ENCODE assay signal across 8 mouse cellular contexts in the genomic region with DNA sequence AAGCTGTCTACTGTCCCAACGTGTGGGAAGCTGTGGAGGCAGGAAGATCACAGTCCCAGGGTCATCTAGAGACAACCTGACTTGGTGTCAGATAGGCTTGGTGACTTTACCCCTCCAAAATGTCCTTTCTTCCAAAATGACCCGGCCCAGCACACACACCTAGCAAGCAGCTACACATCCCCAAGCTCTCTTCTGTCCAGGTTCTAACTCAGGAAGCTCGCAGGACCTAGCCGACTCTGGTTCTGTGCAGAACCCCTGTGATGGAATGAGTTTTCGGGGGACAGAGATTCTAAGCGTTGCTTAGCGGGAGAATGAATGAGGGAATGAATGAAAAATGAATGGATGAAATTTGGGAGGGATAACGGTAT. TPM values are rescaled to one million over a fixed set of nuclear protein-coding genes. Genes with fewer than 3 reads are reported as not detected.
DNase-seq lines count a peak whose midpoint lies in the region; ATAC-seq and TF ChIP-seq lines count a peak whose summit lies in the region.

No protein-coding gene starts in this region.

- no peak overlapping the region; the same call in 1 of the 2 replicates for H3K27ac ChIP-seq in neural tube, embryonic 11.5 days (ENCODE audit: low read depth, low read length)
- H3K27ac ChIP-seq in limb, embryonic 14.5 days (replicated peaks; ENCODE audit: low read depth, low read length): peak overlapping the region; percentile 88; the same call in 1 of the 2 replicates
- H3K27ac ChIP-seq in stomach, embryonic 16.5 days (ENCODE audit: low read length): peak overlapping the region; percentile 86; the same call in 1 of the 2 replicates

- WGBS in neural tube, embryonic 11.5 days: 20% methylated on average over 8 of the region's 8 CpGs
- 16% methylated on average over 8 of the region's 8 CpGs for WGBS in limb, embryonic 14.5 days
- WGBS in stomach, embryonic 16.5 days: 12% methylated on average over 8 of the region's 8 CpGs

- no peak for TF ChIP-seq POLR2A in limb, embryonic 14.5 days (IDR thresholded peaks at IDR 0.05; ENCODE audit: borderline replicate concordance, extremely low read depth, insufficient read depth, insufficient read length)

- DNase-seq in cerebellum, postnatal 25 days: no peak
- DNase-seq in neural tube, embryonic 11.5 days (ENCODE audit: low spot score): peak; percentile 25
- no peak for DNase-seq in neural tube, embryonic 10.5 days (ENCODE audit: extremely low spot score, low spot score)
- no peak for DNase-seq in limb, embryonic 14.5 days (ENCODE audit: low spot score)
- DNase-seq in cerebellum, adult 8-10 months: no peak
- DNase-seq in kidney, postnatal 10 days: no peak

- no peaks in the 10 kb centered on the region for H3K27me3 ChIP-seq in neural tube, embryonic 11.5 days (ENCODE audit: control insufficient read depth, insufficient read depth, low read length)
- no peaks in the 10 kb centered on the region for H3K27me3 ChIP-seq in limb, embryonic 14.5 days (ENCODE audit: control insufficient read depth, insufficient read depth, low read length)
- H3K27me3 ChIP-seq in stomach, embryonic 16.5 days (ENCODE audit: control insufficient read depth, insufficient read depth, low read length): no peaks in the 10 kb centered on the region

- peak overlapping the region; percentile 97 for H3K4me2 ChIP-seq in neural tube, embryonic 11.5 days (ENCODE audit: low read depth)
- H3K4me2 ChIP-seq in limb, embryonic 14.5 days (replicated peaks; ENCODE audit: low read depth, low read length, severe bottlenecking): peak overlapping the region; percentile 88
- H3K4me2 ChIP-seq in stomach, embryonic 16.5 days (ENCODE audit: low read depth, low read length): peak overlapping the region; percentile 76

- ATAC-seq in cerebellum, adult (ENCODE audit: insufficient number of reproducible peaks, low FRiP score, low TSS enrichment): peak; percentile 29; the same call in 1 of the 2 replicates
- peak; percentile 22 for ATAC-seq in neural tube, embryonic 11.5 days (ENCODE audit: insufficient read depth, low FRiP score, low TSS enrichment)
- ATAC-seq in limb, embryonic 14.5 days (ENCODE audit: low FRiP score, low read depth): peak; percentile 8; the same call in 1 of the 2 replicates
- ATAC-seq in stomach, embryonic 16.5 days (ENCODE audit: insufficient read depth, low FRiP score): 0 out of 2 replicates have a peak, but pooled peaks have one; percentile 9

- H3K9me3 ChIP-seq in neural tube, embryonic 11.5 days (ENCODE audit: control insufficient read depth, low read length): no peaks in the 10 kb centered on the region
- no peaks in the 10 kb centered on the region for H3K9me3 ChIP-seq in limb, embryonic 14.5 days (ENCODE audit: control insufficient read depth, low read length)
- no peaks in the 10 kb centered on the region for H3K9me3 ChIP-seq in stomach, embryonic 16.5 days (replicated peaks; ENCODE audit: control insufficient read depth, low read length)

- no peaks in the 10 kb centered on the region for H3K36me3 ChIP-seq in neural tube, embryonic 11.5 days (ENCODE audit: control insufficient read depth, insufficient read depth, low read length)
- H3K36me3 ChIP-seq in limb, embryonic 14.5 days (ENCODE audit: control insufficient read depth, insufficient read depth, low read length): no peaks in the 10 kb centered on the region
- no peaks in the 10 kb centered on the region for H3K36me3 ChIP-seq in stomach, embryonic 16.5 days (ENCODE audit: control insufficient read depth, insufficient read depth, low read length)

- peak overlapping the region; percentile 90 for H3K9ac ChIP-seq in neural tube, embryonic 11.5 days (ENCODE audit: low read length)
- H3K9ac ChIP-seq in limb, embryonic 14.5 days (ENCODE audit: low read depth, low read length, severe bottlenecking): peak overlapping the region; percentile 87
- peak overlapping the region; percentile 91 for H3K9ac ChIP-seq in stomach, embryonic 16.5 days (ENCODE audit: low read length)

- H3K4me1 ChIP-seq in neural tube, embryonic 11.5 days (ENCODE audit: control insufficient read depth, insufficient read depth, low read length): peaks cover 11% of the 10 kb centered on the region
- peaks cover 5% of the 10 kb centered on the region; the same call in 1 of the 2 replicates for H3K4me1 ChIP-seq in limb, embryonic 14.5 days (ENCODE audit: control insufficient read depth, insufficient read depth, low read length)
- H3K4me1 ChIP-seq in stomach, embryonic 16.5 days (ENCODE audit: control insufficient read depth, insufficient read depth, low read length): peaks cover 10% of the 10 kb centered on the region

- H3K4me3 ChIP-seq in neural tube, embryonic 11.5 days (ENCODE audit: low read depth, low read length): peak overlapping the region; percentile 91
- peak overlapping the region; percentile 82 for H3K4me3 ChIP-seq in limb, embryonic 14.5 days (replicated peaks; ENCODE audit: low read length)
- peak overlapping the region; percentile 82 for H3K4me3 ChIP-seq in stomach, embryonic 16.5 days (replicated peaks; ENCODE audit: low read length)

RNA-seq across cellular contexts. Expression of gene Map1s, which starts 0.3 kb away (rescaled TPM):
- polyA plus RNA-seq in neural tube, embryonic 11.5 days (2014; fragmentation: Nextera tagmentation; extraction: Ambion mirVana): 45.4 and 47.1 TPM in 2 replicates
- 63.7 and 96.8 TPM in 2 replicates for polyA plus RNA-seq in limb, embryonic 14.5 days (2012; rRNA removed)
- polyA plus RNA-seq in limb, embryonic 14.5 days (2014; fragmentation: Nextera tagmentation; extraction: Ambion mirVana): 45.6 and 47.6 TPM in 2 replicates
- 39.8 and 41.4 TPM in 2 replicates for polyA plus RNA-seq in stomach, embryonic 16.5 days (2015; fragmentation: Nextera tagmentation; extraction: Ambion mirVana)

RNA-seq across cellular contexts. Expression of gene Rpl18a, which starts 8.2 kb away (rescaled TPM):
- polyA plus RNA-seq in neural tube, embryonic 11.5 days (2014; fragmentation: Nextera tagmentation; extraction: Ambion mirVana): 3,152 and 3,217 TPM in 2 replicates
- 5,343 and 6,042 TPM in 2 replicates for polyA plus RNA-seq in limb, embryonic 14.5 days (2012; rRNA removed)
- polyA plus RNA-seq in limb, embryonic 14.5 days (2014; fragmentation: Nextera tagmentation; extraction: Ambion mirVana): 5,732 and 5,809 TPM in 2 replicates
- polyA plus RNA-seq in stomach, embryonic 16.5 days (2015; fragmentation: Nextera tagmentation; extraction: Ambion mirVana): 3,565 and 3,656 TPM in 2 replicates

RNA-seq across cellular contexts. Expression of gene Slc5a5, which starts 12.9 kb away (rescaled TPM):
- polyA plus RNA-seq in neural tube, embryonic 11.5 days (2014; fragmentation: Nextera tagmentation; extraction: Ambion mirVana): 0.87 and 1.1 TPM in 2 replicates
- polyA plus RNA-seq in limb, embryonic 14.5 days (2012; rRNA removed): 1.4 and 1.9 TPM in 2 replicates
- polyA plus RNA-seq in limb, embryonic 14.5 days (2014; fragmentation: Nextera tagmentation; extraction: Ambion mirVana): 0.19 and 0.83 TPM in 2 replicates
- polyA plus RNA-seq in stomach, embryonic 16.5 days (2015; fragmentation: Nextera tagmentation; extraction: Ambion mirVana): 8.2 and 13.8 TPM in 2 replicates

RNA-seq across cellular contexts. Expression of gene Ccdc124, which starts 31.7 kb away (rescaled TPM):
- polyA plus RNA-seq in neural tube, embryonic 11.5 days (2014; fragmentation: Nextera tagmentation; extraction: Ambion mirVana): 152 and 155 TPM in 2 replicates
- 49.2 and 58.9 TPM in 2 replicates for polyA plus RNA-seq in limb, embryonic 14.5 days (2012; rRNA removed)
- 96.2 and 97.2 TPM in 2 replicates for polyA plus RNA-seq in limb, embryonic 14.5 days (2014; fragmentation: Nextera tagmentation; extraction: Ambion mirVana)
- polyA plus RNA-seq in stomach, embryonic 16.5 days (2015; fragmentation: Nextera tagmentation; extraction: Ambion mirVana): 85.6 and 89.6 TPM in 2 replicates

RNA-seq across cellular contexts. Expression of gene Kcnn1, which starts 42.4 kb away (rescaled TPM):
- 14.0 and 14.1 TPM in 2 replicates for polyA plus RNA-seq in neural tube, embryonic 11.5 days (2014; fragmentation: Nextera tagmentation; extraction: Ambion mirVana)
- polyA plus RNA-seq in limb, embryonic 14.5 days (2012; rRNA removed): 9.1 and 11.2 TPM in 2 replicates
- polyA plus RNA-seq in limb, embryonic 14.5 days (2014; fragmentation: Nextera tagmentation; extraction: Ambion mirVana): 2.5 and 3.0 TPM in 2 replicates
- 1.4 TPM in 2 replicates for polyA plus RNA-seq in stomach, embryonic 16.5 days (2015; fragmentation: Nextera tagmentation; extraction: Ambion mirVana)
